Mouse (Mus musculus): ENCODE measurements around the gene Akap6.
"Not testable (repeated sequence)": the region's sequence is repeated elsewhere in the genome, so short reads cannot be mapped to it uniquely, and the experiment has no call there.

The Akap6 gene

GRCm38 (mm10) chr12:52711857-52712640, 12.9 kb downstream of the Akap6 start:
- no peak for DNase-seq (ENCODE audit: low spot score in 2 of 2)

GRCm38 (mm10) chr12:52718392-52718791, 19.2 kb downstream of the Akap6 start:
- DNase-seq (ENCODE audit: low spot score in 2 of 2): no peak

- DNase-seq (ENCODE audit: low spot score in 2 of 2): no peak
Observed at GRCm38 (mm10) chr12:52719232-52719631, 20.0 kb downstream of the Akap6 start.

- no peak for DNase-seq (ENCODE audit: low spot score in 2 of 2)
Observed at GRCm38 (mm10) chr12:52719681-52720080, 20.5 kb downstream of the Akap6 start.

GRCm38 (mm10) chr12:52724039-52724615, 24.9 kb downstream of the Akap6 start:
- DNase-seq (ENCODE audit: low spot score in 2 of 2): not testable (repeated sequence)

GRCm38 (mm10) chr12:52726434-52727231, 27.4 kb downstream of the Akap6 start:
- DNase-seq (ENCODE audit: low spot score in 2 of 2): no peak

GRCm38 (mm10) chr12:52729396-52729795, 30.2 kb downstream of the Akap6 start:
- DNase-seq (ENCODE audit: low spot score in 2 of 2): no peak

GRCm38 (mm10) chr12:52735161-52735560, 36.0 kb downstream of the Akap6 start:
- DNase-seq (ENCODE audit: low spot score in 2 of 2): not testable (repeated sequence)

GRCm38 (mm10) chr12:52737151-52737550, 38.0 kb downstream of the Akap6 start:
- DNase-seq (ENCODE audit: low spot score in 2 of 2): no peak

- no peak for DNase-seq (ENCODE audit: low spot score in 2 of 2)
Observed at GRCm38 (mm10) chr12:52739326-52739725, 40.1 kb downstream of the Akap6 start.

GRCm38 (mm10) chr12:52741801-52742200, 42.6 kb downstream of the Akap6 start:
- no peak for DNase-seq (ENCODE audit: low spot score in 2 of 2)

- no peak for DNase-seq (ENCODE audit: low spot score in 2 of 2)
Observed at GRCm38 (mm10) chr12:52750006-52750405, 50.8 kb downstream of the Akap6 start.

GRCm38 (mm10) chr12:52755649-52756048, 56.5 kb downstream of the Akap6 start:
- no peak for DNase-seq (ENCODE audit: low spot score in 2 of 2)

- no peak for DNase-seq (ENCODE audit: low spot score in 2 of 2)
Observed at GRCm38 (mm10) chr12:52757881-52758280, 58.7 kb downstream of the Akap6 start.

GRCm38 (mm10) chr12:52764046-52764445, 64.9 kb downstream of the Akap6 start:
- DNase-seq (ENCODE audit: low spot score in 2 of 2): no peak

- no peak for DNase-seq (ENCODE audit: low spot score in 2 of 2)
Observed at GRCm38 (mm10) chr12:52764810-52765209, 65.6 kb downstream of the Akap6 start.

- DNase-seq (ENCODE audit: low spot score in 2 of 2): no peak
Observed at GRCm38 (mm10) chr12:52769561-52769960, 70.4 kb downstream of the Akap6 start.

- DNase-seq (ENCODE audit: low spot score in 2 of 2): no peak
Observed at GRCm38 (mm10) chr12:52771931-52772330, 72.7 kb downstream of the Akap6 start.

GRCm38 (mm10) chr12:52772494-52773280, 73.5 kb downstream of the Akap6 start:
- DNase-seq (ENCODE audit: low spot score in 2 of 2): no peak

GRCm38 (mm10) chr12:52773847-52774246, 74.7 kb downstream of the Akap6 start:
- no peak for DNase-seq (ENCODE audit: low spot score in 2 of 2)

GRCm38 (mm10) chr12:52774382-52774781, 75.2 kb downstream of the Akap6 start:
- no peak for DNase-seq (ENCODE audit: low spot score in 2 of 2)

GRCm38 (mm10) chr12:52780216-52780615, 81.0 kb downstream of the Akap6 start:
- no peak for DNase-seq (ENCODE audit: low spot score in 2 of 2)
